Mouse (Mus musculus): ENCODE data around the gene Atp6v0c. TPM values are rescaled to one million over a fixed set of nuclear protein-coding genes. Genes with fewer than 3 reads are reported as not detected.
"Not testable (repeated sequence)": the region's sequence is repeated elsewhere in the genome, so short reads cannot be mapped to it uniquely, and the experiment has no call there.

Gene Atp6v0c
- total RNA-seq, 2 experiments from 2014 or later: 241 to 249 TPM

DNA sequence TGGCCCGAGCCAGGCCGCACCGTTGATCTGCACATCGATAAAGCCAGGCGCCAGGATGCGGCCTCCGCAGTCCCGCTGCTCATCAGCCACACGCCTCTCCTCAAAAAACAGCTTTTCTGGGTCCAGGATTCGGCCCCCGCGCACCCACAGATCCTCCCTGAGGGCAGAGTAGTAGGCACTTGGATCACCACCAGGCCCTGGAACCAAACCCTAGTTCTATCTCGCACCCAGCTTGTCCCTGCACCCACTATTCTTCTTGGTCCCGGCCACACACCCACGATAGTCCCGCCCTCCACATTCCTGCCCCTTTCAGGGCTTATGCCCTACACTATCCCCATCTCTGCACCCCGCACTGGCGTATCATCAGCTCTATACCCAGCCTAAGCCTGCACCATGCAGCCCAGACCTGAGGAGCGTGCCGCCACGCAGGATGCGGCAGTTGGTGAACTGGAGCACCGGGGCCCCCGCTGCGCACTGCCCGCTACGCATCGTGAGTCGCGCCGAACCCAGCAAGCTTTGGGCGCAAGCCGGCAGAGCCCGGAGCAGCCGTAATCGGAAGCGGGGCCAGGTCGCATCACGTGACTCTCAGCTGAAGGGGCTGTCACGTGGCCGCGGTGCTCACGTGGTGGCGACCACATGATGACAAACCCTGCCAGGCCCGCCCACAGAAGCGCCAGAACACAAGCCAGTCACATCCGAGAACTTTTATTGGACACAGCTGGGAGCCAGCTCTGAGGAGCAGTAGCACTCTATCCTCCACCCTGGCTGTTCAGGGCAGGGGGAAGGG is 6.1 kb downstream of the Atp6v0c start, which contains the start of gene Amdhd2:
Gene Amdhd2, minus strand, starts transcription at position 591 of the 787 bp plus-strand sequence.
- intact Hi-C loops (cut with DNase I): no loop called here

DNA sequence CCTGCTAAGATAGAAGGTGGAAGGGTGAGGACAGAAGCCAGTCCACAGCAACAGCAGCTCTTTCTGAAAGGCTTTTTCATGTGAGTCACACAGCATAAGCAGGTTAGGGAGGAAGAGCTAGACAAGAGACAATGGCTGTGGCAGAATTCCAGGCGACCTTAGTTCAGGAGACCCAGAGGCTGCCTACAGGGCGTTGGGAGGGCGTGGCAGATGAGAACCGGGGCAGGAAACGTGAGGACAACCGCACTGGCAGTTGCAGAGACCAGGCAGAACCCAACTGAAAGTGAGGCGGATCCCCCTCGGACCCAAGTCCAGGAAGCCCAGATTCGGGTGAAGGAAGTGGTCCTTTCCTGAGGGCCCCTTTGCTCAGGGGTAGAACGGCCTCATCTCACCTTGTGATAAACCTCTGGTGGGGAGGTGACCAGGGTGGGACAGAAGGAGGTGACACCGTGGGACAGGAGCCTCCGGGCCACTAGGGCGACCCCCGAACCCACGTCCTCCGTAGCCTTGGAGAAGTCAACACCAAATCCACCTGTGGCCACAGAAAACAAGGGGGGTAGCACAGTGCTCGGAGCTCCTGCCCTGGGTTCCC is 6.8 kb downstream of the Atp6v0c start:
- intact Hi-C loops (cut with DNase I): no loop called here
- peak in 1 of 2 experiments; percentile 35 for DNase-seq

More for the DNA sequence above, 6.1 kb downstream of the Atp6v0c start, which contains the start of gene Amdhd2:
- DNase-seq: peak; percentile 96 to 98

DNA sequence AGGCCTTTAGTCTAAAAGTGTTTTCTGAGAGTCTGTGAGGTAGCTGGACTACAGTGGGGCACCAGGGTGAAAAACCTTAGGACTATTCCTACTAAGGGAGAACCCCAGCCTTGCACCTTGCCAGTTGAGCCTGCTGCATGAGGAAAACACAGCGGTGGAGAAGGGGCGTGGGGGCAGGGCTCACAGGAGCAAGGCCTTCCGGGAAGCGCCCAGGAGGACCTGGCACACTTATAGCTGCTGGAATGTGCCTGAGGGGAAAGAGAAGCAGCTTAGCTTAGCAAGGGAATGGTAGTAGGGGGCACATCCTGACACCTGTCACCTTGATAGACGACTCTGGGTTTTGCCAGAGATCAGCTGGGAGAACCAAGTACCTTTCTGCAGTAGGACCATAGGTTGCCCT is 8.0 kb downstream of the Atp6v0c start:
- DNase-seq: no peak
- intact Hi-C loops (cut with DNase I): no loop called here

DNA sequence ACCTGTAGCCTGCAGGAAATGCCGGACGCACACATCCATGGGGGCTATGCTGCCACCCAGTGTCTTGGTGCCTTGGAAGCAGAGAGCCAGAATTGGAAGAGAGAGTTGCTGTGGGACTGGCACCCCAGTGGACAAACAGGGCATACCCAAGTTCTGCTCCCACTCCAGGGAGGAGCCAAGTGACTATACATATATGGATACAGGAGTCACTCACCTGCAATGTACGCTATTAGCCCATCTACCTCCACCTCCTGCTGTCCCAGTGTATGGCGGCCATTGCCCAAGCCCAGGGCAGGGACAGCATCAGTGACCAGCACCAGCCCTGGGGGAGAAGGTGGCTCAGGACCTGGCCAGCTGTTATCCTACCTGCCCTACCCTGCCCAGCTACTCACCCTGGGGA is 12.0 kb downstream of the Atp6v0c start:
- no peak for DNase-seq

DNA sequence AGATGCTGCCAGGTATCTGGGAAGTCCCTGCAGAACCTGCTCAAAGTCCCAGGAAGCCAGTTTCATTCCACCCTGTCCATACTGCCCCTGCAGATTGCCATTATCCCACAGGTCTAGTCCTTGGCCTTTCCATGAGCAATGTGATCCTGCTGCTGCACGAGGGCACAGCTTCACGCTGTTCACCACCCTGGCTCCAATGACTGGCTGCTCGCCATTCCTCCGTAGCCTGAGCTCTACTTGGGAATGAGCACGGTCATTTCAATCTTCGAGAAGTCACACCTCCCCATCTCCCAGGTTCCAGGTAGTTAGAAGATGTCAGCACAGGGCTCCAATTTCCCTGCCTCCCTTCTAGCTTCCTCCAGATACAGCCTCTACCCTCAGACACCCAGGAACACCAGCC is 12.4 kb downstream of the Atp6v0c start:
- intact Hi-C loops (cut with DNase I): no loop called here
- no peak for DNase-seq

More for the DNA sequence above, 12.0 kb downstream of the Atp6v0c start:
- intact Hi-C loops (cut with DNase I): no loop called here

DNA sequence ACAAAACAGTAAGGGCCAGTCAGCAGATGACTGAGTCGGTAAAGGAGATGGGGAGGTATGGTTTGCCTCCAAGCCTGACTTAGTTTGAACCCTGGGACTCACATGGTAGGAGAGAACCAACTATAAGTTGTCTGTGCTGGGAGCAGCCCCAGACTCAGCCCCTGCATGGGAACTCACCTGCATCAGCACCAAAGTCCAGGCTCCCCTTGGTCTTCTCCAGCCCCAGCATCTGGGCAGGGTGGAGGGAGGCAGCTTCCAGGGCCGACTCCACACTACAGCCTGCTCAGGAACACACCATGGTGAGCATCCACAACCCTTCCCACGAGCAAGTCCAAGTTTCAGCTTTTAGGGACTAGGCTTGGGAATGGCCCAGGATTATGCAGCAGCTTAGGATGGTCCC is 13.1 kb downstream of the Atp6v0c start:
- intact Hi-C loops (cut with DNase I): no loop called here
- DNase-seq: no peak

DNA sequence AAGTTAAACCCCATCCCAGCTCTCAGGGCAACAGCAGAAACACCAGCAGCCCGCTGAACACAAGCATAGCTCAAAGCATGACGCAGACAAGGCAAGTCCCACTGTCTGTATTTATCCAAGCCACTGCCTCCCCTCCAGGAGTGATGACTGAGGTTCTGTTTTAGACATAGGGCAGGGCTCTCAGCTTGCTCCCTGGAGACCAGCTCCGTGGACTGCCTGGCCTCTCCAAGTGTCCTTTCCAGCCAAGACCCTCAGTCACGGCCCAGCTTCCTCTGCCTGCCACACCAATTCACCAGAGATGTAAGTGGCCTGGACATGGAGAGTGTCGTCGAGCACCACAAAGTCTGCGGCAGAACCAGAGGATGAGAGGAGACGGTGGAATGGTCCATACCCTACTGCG is 13.8 kb downstream of the Atp6v0c start:
- intact Hi-C loops (cut with DNase I): no loop called here
- DNase-seq: no peak

DNA sequence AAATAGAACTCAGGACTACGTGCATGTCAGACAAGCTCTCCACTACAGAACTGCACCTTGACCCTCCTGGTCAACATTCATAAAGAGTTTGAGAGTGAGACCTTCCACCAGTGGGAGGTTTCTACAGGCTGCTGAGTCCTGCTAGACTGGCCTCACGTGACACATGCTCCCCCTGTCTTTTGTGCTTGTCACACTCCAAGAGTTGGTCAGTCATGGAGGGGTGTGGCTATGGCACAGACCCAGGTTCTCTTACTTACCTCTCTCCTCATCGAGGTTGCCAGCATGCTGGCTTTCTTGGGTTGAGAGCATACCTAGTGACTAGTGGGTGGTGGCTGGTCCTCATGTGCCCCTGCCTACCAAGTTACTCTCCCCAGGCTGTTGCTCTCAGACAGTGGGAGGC is 15.0 kb downstream of the Atp6v0c start:
- intact Hi-C loops (cut with DNase I): no loop called here

DNA sequence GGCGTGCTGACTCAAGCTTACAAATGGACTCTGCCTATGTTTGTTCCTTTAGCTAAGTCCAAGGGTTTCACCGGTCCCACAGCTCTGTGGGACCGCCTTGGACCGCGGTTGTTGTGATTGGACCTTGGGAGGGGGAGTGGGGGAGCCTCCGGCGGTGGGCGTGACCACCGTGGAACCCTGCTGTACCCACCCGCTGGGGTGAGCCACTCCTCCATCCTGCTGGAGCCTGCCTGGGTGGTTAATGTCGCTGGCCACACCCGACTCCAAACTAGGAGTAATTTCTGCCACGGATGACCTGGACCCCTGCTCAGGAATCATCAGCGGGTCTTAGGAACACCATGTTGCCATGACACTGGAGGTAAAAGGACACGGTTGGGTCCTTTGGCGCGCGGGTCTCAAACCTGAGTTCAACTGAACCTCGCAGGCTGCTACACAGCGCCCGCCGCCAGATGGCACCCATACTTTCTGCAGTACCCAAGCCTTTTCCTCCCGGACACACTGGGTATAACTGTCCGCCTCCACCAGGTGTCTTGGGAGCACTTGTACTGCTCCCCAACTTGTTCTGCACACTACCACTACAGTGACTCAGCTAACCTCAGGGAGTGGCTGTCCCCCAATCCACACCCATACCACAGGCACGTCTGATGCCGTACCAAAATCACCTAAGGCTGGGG is 17.5 kb downstream of the Atp6v0c start:
- intact Hi-C loops (cut with DNase I): loop anchor here (2.0 kb wide), 1 partner anchor 239 kb away; no protein-coding TSS in a partner anchor
- DNase-seq: peak; percentile 73 to 83

More for the DNA sequence above, 15.0 kb downstream of the Atp6v0c start:
- no peak for DNase-seq

DNA sequence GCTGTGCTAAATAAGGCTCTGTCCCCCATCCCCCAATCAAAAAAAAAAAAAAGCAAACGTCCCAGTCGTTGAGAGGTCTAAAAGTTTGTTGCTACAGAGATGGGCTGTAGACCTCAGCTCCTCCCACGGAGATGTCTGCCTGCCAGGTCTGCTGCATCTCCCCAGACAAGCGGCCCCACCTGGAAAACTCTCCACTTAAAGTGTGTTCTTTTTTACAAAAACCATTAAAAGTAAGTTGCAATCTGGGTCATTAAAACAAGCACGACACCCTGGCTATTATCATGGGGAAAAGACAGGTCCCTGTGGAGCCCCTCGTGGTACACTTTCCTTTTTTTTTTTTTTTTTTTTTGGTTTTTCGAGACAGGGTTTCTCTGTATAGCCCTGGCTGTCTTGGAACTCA is 18.1 kb downstream of the Atp6v0c start:
- intact Hi-C loops (cut with DNase I): no loop called here
- no peak for DNase-seq

DNA sequence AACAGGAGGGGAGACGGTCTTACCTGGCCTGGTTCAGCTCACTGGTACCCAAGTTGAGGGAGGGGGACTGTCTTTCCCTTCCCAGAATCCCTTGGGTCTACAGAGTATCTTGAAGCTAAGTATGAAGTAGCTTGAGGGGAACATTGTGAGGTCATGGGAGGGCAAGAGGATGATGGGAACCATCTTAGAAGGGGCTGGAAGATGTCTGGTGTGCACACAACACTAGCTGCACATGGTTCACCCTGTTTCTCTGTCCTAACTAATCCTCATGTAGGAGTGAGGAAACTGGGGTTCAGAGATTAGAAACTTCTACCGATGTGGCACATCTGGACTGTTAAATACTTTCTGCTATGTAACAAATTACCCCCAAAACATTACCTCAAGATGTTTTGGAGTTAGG is 18.7 kb downstream of the Atp6v0c start, which contains the start of gene Pdpk1:
Gene Pdpk1, minus strand, starts transcription at position 101 of the 400 bp plus-strand sequence.
- intact Hi-C loops (cut with DNase I): no loop called here
- DNase-seq: no peak

DNA sequence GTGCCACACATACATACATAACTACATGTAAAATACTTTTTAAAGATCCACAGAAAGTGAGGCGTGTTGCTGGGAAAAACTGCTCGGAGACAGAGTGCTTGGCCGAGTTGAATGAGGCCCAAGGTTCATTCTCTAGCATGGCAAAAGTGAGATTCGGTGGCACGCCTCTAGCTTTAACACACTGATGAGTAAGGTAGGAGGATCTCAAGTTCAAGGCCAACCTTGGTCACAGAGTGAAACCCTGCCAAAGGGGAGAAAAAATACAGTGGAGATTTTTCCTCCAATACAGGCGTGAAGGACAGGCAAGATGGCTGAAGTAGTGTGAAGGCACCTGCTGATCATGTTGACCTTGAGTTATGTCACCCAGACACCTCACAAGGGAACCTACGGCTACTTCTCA is 20.1 kb downstream of the Atp6v0c start:
- no peak for DNase-seq
- intact Hi-C loops (cut with DNase I): no loop called here

DNA sequence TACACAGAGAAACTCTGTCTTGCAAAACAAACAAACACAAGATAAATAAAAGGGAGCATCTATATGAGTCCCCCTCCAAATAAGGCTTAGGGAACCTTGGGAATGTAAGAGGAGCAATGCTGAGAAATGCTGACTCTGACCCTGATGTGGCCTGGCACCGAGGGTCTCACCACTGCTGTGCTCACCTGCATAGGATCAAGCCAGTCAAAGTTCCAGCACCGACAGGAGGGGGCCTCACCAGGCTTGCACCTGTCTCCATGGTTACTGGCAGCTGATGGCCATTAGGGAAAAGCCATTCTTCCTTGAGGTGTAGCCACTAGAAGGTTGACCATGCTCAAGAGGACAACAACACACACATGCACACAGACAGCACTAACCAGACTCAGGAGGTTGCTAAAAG is 26.6 kb downstream of the Atp6v0c start:
- no peak for DNase-seq
- intact Hi-C loops (cut with DNase I): no loop called here

DNA sequence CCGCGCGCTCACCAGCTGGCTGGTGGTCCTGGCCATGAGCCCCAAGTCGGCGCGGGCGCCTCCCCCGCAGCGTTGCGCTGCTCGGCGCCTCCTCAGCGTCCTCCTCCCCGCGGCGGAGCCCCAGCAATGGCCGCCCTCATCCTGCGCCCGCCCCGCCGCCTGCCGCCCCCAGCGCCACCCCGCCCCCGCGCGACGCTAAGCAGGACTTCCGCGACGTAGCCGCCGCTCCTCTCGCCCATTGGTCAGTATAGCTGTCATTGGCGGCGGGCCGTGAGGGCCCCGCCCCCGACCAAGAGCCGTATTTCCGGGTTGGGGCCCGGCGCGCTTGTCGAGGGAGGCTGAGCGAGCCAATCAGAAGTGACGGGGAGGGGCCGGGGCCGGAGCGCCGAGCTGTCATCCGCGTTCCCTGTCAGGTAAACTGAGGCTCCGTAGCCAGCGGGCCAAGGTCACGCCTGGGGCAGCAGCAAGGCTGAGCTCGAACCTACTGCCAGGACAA is 28.0 kb downstream of the Atp6v0c start:
- intact Hi-C loops (cut with DNase I): loop anchor here (2.0 kb wide), 1 partner anchor 69 kb away; the partner anchor contains the start of gene Kctd5
- peak; percentile 98 for DNase-seq

DNA sequence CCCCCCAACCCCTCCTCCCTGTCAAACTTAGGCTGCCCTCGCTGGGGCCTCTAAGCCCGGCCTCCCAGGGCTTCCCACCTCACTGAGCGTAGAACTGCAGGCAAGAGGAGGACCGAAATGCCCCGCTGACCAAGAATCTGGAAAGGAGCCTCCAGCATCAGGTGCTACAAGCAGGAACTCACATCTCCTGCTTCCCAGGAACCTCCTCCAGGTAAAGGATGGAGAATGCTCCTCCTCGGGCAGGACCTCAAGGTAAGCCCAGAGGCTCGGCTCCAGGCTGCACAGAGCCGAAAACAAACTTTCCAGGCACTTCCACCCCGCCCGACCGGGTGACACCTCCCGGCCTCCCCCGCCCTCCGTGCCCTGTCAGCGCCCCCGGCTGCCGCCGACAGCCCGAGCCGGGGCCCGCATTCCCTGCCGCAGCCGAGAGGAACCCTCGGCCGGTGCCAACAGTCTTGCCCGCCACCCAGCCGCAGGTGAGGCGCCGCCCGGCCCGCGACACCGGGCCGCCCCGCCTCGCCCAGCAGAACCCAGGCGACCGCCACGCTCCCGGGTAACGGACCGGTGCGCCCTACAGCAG is 28.6 kb downstream of the Atp6v0c start:
- no peak for DNase-seq
- intact Hi-C loops (cut with DNase I): loop anchor here (2.0 kb wide), 1 partner anchor 68 kb away; the partner anchor contains the start of gene Kctd5

DNA sequence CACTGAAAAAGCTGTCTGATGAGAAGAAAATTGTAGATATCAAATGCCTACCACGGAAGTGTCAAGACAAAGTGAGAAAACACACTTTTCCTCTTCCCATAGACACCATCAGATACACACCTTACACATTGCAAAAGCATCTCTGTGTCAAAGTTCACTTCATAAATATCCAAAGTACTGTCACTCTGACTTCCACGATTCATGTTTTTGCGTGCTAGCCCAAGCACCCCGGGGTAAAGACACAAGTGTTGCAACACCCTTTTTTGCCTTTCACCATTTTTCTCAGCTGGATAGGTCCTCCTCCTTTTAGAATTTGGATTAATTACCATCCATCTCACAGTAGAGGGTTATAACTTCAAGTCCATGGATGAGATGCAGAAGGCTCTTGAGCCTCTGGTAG is 29.5 kb downstream of the Atp6v0c start:
- intact Hi-C loops (cut with DNase I): loop anchor here (2.0 kb wide), 1 partner anchor 67 kb away; the partner anchor contains the start of gene Kctd5
- DNase-seq: no peak

DNA sequence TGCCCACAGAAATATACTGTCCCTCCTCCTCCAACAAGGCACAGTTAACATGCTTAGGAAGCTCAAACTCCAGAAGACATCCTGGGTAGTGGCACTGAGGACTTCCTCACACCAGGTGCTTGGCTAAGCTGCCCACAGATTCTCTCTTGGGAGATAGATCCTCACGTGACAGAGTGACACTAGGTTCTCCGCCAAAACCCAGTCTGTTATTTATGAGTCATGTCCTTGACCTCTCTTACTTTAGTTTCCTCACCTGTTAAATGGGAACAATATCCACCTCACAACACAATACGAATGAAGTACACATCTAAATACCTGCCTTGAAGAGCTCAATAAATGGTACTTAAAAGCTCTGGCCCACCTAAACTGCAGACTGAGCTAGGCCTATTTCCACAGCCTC is 30.2 kb downstream of the Atp6v0c start:
- no peak for DNase-seq
- intact Hi-C loops (cut with DNase I): no loop called here

DNA sequence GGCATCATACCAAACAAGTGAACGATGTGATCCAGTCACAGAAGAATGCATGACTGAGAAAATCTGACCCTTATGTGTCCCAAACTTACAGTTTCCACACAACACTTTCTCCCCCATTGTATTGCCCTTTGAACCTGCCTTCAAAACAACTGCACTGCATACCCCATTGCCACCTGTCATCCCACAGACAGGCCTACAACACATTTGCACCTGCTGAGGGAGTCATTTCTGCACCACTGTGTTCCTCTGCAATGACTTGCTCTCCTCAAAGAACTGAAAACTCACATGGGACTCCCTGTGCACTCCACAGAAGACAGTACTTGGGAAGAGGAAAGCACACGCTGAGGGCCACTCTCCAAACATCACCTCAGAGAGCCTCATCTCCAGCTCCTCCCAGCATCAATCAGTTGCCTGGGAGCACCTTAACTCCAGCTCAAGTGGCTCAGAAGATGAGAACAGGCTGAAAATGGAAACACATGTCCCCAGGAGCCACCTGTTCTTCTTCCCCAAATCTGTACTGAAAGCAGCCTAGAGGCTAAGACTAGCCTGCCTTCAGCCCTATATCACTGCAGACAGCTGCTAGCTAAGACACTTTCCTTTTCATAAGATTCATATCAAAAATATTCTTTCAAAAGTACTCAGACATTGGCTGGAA is 32.1 kb downstream of the Atp6v0c start:
- intact Hi-C loops (cut with DNase I): no loop called here
- no peak for DNase-seq

DNA sequence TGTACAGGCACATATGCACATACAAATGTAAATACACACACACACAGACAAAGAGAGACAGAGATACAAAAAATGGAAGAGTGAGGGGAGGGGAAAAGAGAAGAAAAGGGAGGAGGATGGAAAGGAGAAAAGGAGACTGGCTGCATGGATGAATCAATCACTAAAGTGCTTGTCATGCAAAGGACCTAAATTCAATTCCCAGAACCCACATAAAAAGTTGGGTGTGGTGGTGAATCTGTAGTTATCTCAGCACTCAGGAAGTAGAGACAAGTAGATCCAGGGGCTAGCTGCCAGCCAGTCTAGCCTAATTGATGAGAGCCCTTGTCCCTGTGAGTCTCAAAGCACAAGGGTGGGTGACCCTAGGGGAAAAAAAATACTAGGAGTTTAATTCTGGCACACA is 35.4 kb downstream of the Atp6v0c start:
- DNase-seq: no peak
- intact Hi-C loops (cut with DNase I): no loop called here

DNA sequence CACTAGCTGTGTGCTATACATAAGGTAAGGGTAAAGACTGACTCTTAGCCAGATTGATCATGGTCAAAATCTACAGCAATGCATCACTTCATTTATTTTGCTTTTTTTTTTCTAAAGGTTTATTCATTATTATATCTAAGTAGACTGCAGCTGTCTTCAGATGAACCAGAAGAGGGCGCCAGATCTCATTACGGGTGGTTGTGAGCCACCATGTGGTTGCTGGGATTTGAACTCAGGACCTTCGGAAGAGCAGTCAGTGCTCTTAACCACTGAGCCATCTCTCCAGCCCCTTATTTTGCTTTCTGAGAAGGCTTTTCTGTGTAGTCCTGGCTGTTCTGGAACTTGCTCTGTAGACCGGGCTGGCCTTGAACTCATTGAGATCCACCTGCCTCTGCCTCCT is 36.6 kb downstream of the Atp6v0c start:
- DNase-seq; intact Hi-C loops (cut with DNase I): not testable (repeated sequence)

All from heart, postnatal 14 days (tissue).